Mouse (Mus musculus) erythroblast, embryonic 14.5 days (primary cell): ENCODE data around the gene Eng.

Experiments
- GATA1 ChIP-seq: IDR thresholded peaks from 2 replicates; pipeline ENCODE4 v1.6.1; 2012; ENCODE audit warnings: low read length, inconsistent platforms, mixed read lengths
- TAL1 ChIP-seq: IDR thresholded peaks from 3 replicates; pipeline ENCODE4 v1.6.1; 2012; ENCODE audit warnings: low read length, inconsistent platforms, mixed read lengths

GRCm38 (mm10) chr2:32617109-32617508 is 29.3 kb upstream of the Eng start:
- no peak for TF ChIP-seq GATA1
- no peak for TF ChIP-seq TAL1
